Mouse (Mus musculus) hindbrain, embryonic 11.5 days (tissue): ENCODE results near the gene Crybb3. TPM values are rescaled to one million over a fixed set of nuclear protein-coding genes. Genes with fewer than 3 reads are reported as not detected.

Source experiments
- ATAC-seq: fragments of 200-750 bp; cut with Nextera tagmentation; 2 replicates; pipeline ENCODE4 v1.8.0; 2017; ENCODE audit warnings: mild to moderate bottlenecking, moderate TSS enrichment, moderate library complexity; ENCODE audit not compliant: low FRiP score
- DNase-seq: peaks from one replicate; pipeline ENCODE4 v3.0.0-alpha.2; 2015; ENCODE audit warnings: low spot score
- H3K27ac ChIP-seq: fragments of 300-500 bp; sonication (generic); 2 replicates; pipeline ENCODE4 v1.5.1; 2014; ENCODE audit warnings: mild to moderate bottlenecking, low read depth, low read length
- H3K27me3 ChIP-seq: fragments of 300-500 bp; sonication (generic); 2 replicates; pipeline ENCODE4 v1.6.1; 2014; ENCODE audit warnings: mild to moderate bottlenecking, low read length, moderate library complexity, mixed read lengths; ENCODE audit not compliant: control insufficient read depth, insufficient read depth
- H3K36me3 ChIP-seq: fragments of 300-500 bp; sonication (generic); 2 replicates; pipeline ENCODE4 v1.6.1; 2014; ENCODE audit warnings: mild to moderate bottlenecking, low read length, moderate library complexity, mixed read lengths; ENCODE audit not compliant: control insufficient read depth, insufficient read depth
- H3K4me1 ChIP-seq: fragments of 300-500 bp; sonication (generic); replicated peaks from 2 replicates; pipeline ENCODE4 v1.6.1; 2014; ENCODE audit warnings: low read length, mixed read lengths; ENCODE audit not compliant: control insufficient read depth, insufficient read depth
- H3K4me2 ChIP-seq: fragments of 300-500 bp; sonication (generic); replicated peaks from 2 replicates; pipeline ENCODE4 v1.6.1; 2014; ENCODE audit warnings: mild to moderate bottlenecking, low read depth, low read length
- H3K4me3 ChIP-seq: fragments of 300-500 bp; sonication (generic); 2 replicates; pipeline ENCODE4 v1.5.1; 2014; ENCODE audit warnings: low read depth, low read length
- H3K9ac ChIP-seq: fragments of 300-500 bp; sonication (generic); 2 replicates; pipeline ENCODE4 v1.6.1; 2014; ENCODE audit warnings: low read depth, low read length
- H3K9me3 ChIP-seq: fragments of 300-500 bp; sonication (generic); 2 replicates; pipeline ENCODE4 v1.6.1; 2016; ENCODE audit warnings: low read length; ENCODE audit not compliant: control insufficient read depth
- WGBS: fragments of 180-500 bp; shearing (Covaris S2); extraction: QIAGEN DNeasy Blood & Tissue Kit; methylation state at CpG from one replicate; pipeline ENCODE4 v1.1.7; 2014; 5-methylcytosine and 5-hydroxymethylcytosine counted together
- polyA plus RNA-seq: library from polyadenylated mRNA; unstranded; fragments of >200 nt; fragmentation: Nextera tagmentation; extraction: Ambion mirVana; gene quantifications from 2 replicates; pipeline ENCODE4 v1.2.1, GENCODE M21; 2014

The Crybb3 gene
- polyA plus RNA-seq, 1 experiment from 2014 or later: 0.85 TPM

DNA sequence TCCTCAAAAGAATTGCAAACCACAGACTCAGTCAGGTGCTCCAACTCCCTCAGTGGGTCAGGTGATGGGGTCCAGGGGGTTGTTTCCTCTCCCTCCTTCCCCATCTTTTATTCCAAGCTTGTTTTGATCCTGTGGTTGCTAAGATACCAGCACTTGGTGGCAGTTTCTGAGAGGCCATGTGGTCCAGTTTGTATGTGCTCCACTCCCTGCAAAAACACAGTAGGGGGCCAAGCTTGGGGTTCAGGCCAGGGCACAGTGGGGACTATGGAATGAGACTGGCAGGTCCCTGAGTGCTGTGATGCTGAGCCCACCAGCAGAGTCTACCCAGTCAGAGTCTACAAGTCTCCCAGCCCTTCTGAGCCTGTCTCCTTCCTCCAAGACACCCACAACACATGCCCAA, 31.5 kb downstream of the Crybb3 start:
- DNase-seq (no peak), ATAC-seq (no peak)
- H3K27me3 ChIP-seq: no peaks in the 10 kb centered on the region
- no peaks in the 10 kb centered on the region for H3K9me3 ChIP-seq
- no peak overlapping the region for H3K4me2 ChIP-seq
- no peaks in the 10 kb centered on the region for H3K4me1 ChIP-seq
- no peak overlapping the region for H3K27ac ChIP-seq
- no peaks in the 10 kb centered on the region for H3K36me3 ChIP-seq
- no peak overlapping the region for H3K4me3 ChIP-seq
- H3K9ac ChIP-seq: no peak overlapping the region

DNA sequence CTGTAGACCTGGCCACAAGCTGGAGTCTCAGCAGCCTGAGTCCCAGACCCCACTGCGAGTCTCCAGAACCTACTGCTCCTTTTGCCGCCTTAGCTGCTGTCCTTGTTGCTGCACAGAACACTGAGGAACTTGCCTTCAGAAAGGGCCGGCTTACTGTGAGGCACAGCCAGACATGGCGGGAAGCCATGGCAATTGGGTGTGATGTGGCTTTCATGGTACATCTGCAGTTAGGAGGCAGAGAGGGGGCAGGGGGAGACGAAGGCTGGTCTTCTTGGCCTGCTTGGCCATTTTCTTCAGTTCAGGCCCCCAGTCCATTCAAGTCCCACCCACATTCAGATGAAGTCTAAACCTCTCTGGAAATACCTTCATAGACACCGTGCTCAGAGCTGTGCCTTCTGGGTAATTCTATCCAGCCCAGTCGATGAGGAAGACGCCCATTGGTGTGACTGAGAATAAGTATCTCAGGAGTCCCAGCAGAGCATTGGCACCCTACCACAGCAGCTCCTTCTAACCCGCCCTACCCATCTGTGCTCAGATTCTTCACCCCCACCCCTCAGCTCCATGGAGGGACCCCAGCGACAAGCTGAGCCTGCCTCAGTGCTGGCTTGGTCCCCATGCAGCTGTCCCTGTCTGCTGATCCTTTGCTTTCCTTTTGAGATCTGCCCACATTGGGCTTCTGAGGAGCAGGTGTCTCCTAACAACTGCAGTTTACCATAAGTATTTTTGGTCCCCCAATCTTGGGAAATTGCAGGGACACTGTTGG, 35.7 kb downstream of the Crybb3 start:
- 93% methylated on average over 10 of the region's 10 CpGs for WGBS
- H3K4me1 ChIP-seq: 0 out of 2 replicates have a peak, but pooled peaks cover 2% of the 10 kb centered on the region
- ATAC-seq (no peak), DNase-seq (no peak)
- H3K9ac ChIP-seq: no peak overlapping the region
- no peaks in the 10 kb centered on the region for H3K9me3 ChIP-seq
- no peak overlapping the region for H3K27ac ChIP-seq
- H3K27me3 ChIP-seq: no peaks in the 10 kb centered on the region
- no peak overlapping the region for H3K4me3 ChIP-seq
- H3K4me2 ChIP-seq: no peak overlapping the region
- H3K36me3 ChIP-seq: no peaks in the 10 kb centered on the region

DNA sequence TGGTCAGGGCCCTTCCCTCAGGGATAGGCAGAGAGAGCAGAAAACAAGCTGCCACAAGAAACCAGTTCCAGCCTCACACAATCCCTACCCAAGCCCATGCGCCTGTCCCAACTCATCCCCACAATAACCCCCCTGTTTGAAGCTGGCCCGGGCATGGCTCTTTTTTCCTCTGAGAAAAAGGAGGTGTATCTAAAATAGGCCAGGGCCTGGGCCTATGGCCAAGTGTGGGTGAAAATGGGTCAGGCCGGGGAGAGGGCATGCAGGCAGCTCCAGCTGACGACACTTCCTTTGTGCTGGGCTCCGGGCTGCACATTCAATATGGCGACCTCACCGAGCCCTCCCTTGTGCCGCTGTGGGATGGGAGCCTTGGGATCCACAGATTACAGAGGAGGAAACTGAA, 37.9 kb downstream of the Crybb3 start:
- WGBS: 88% methylated on average over 8 of the region's 8 CpGs
- DNase-seq: no peak
- H3K9me3 ChIP-seq: no peaks in the 10 kb centered on the region
- no peak overlapping the region for H3K4me2 ChIP-seq
- H3K9ac ChIP-seq: no peak overlapping the region
- ATAC-seq: no peak
- peaks cover 2% of the 10 kb centered on the region; the same call in 1 of the 2 replicates for H3K4me1 ChIP-seq
- no peak overlapping the region for H3K4me3 ChIP-seq
- H3K27ac ChIP-seq: no peak overlapping the region
- no peaks in the 10 kb centered on the region for H3K27me3 ChIP-seq
- H3K36me3 ChIP-seq: no peaks in the 10 kb centered on the region

DNA sequence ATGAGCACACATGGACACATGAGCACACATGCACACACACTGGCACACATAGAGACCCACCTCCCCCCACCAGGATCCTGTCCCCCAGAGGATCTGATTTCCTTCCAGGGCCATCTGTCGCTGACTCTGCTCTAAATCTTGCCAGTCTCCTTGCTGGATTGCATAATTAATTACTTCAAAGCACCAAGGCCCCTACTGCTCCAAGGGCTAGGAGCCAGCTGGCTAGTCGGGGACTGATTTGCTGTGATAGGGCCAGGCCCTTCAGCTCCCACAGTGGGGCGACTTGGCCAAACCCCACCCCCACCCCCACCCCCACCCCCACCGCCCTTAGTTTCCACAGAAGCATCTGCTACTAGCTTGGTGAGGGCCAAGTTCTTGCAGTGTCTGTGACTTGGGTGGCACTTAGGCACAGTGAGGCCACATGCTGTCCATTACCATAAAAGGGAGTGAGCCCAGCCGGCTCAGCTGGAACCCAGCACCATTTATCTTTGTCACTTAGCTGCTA, 39.8 kb downstream of the Crybb3 start:
- ATAC-seq: peak; percentile 94
- Histone ChIP-seq H3K36me3 (no peaks in the 10 kb centered on the region), H3K4me2 (no peak overlapping the region), H3K27ac (peak overlapping the region; percentile 77), H3K9me3 (no peaks in the 10 kb centered on the region), H3K4me3 (no peak overlapping the region), H3K27me3 (no peaks in the 10 kb centered on the region), H3K9ac (no peak overlapping the region), H3K4me1 (peaks cover 2% of the 10 kb centered on the region; the same call in 1 of the 2 replicates)
- peak; percentile 67 for DNase-seq
- 10% methylated on average over 5 of the region's 5 CpGs for WGBS

DNA sequence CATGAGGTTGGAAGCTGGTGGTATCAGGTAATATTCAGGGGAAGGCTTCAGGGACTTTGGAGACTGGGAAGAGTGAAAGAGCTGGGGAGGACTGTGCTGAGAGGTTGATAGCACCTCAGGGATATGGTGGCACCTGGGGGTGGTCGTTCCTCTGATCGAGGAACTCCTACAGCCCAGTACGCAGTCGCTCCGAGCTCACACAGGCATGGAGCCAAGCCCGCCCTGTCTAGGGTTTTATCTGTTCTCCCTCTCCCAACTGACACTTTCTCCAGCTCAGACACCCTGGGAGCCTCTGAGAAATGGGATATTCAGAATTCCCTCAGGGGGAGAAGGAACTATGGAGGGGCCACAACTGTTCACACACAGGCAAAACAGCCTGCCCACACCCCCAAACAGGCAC, 40.6 kb downstream of the Crybb3 start:
- no peak for ATAC-seq
- H3K27ac ChIP-seq: peak overlapping the region; percentile 77
- WGBS: 89% methylated on average over 6 of the region's 6 CpGs

DNA sequence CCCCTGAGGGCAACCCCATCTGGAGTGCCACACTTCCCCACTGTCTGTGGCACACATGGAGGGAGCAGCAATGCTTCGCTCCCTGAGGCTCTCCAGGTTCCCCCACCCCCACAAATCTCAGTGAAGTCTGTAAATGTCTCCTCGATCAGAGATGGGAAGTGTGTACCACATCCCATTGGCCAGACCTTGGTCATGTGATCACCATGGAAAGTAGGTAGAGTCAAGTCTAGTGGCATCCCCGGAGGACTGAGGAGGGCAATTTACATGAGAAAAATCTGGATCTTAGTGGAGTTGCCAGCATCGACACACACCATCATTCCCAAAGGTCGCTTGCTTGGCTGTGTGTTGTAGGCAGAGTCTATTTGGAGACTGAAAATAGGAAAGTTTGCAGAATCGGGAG, 42.8 kb downstream of the Crybb3 start:
- Histone ChIP-seq H3K9me3 (no peaks in the 10 kb centered on the region), H3K36me3 (no peaks in the 10 kb centered on the region), H3K27me3 (no peaks in the 10 kb centered on the region), H3K4me2 (no peak overlapping the region), H3K4me1 (peaks cover 2% of the 10 kb centered on the region; the same call in 1 of the 2 replicates), H3K4me3 (no peak overlapping the region), H3K9ac (no peak overlapping the region), H3K27ac (no peak overlapping the region)
- no peak for ATAC-seq
- no peak for DNase-seq
- 72% methylated on average over 6 of the region's 6 CpGs for WGBS

More for the DNA sequence above, 40.6 kb downstream of the Crybb3 start:
- H3K4me1 ChIP-seq: peaks cover 2% of the 10 kb centered on the region; the same call in 1 of the 2 replicates
- no peak overlapping the region for H3K9ac ChIP-seq
- H3K36me3 ChIP-seq: no peaks in the 10 kb centered on the region
- no peaks in the 10 kb centered on the region for H3K27me3 ChIP-seq
- no peak for DNase-seq
- H3K4me3 ChIP-seq: no peak overlapping the region
- no peaks in the 10 kb centered on the region for H3K9me3 ChIP-seq
- no peak overlapping the region for H3K4me2 ChIP-seq

DNA sequence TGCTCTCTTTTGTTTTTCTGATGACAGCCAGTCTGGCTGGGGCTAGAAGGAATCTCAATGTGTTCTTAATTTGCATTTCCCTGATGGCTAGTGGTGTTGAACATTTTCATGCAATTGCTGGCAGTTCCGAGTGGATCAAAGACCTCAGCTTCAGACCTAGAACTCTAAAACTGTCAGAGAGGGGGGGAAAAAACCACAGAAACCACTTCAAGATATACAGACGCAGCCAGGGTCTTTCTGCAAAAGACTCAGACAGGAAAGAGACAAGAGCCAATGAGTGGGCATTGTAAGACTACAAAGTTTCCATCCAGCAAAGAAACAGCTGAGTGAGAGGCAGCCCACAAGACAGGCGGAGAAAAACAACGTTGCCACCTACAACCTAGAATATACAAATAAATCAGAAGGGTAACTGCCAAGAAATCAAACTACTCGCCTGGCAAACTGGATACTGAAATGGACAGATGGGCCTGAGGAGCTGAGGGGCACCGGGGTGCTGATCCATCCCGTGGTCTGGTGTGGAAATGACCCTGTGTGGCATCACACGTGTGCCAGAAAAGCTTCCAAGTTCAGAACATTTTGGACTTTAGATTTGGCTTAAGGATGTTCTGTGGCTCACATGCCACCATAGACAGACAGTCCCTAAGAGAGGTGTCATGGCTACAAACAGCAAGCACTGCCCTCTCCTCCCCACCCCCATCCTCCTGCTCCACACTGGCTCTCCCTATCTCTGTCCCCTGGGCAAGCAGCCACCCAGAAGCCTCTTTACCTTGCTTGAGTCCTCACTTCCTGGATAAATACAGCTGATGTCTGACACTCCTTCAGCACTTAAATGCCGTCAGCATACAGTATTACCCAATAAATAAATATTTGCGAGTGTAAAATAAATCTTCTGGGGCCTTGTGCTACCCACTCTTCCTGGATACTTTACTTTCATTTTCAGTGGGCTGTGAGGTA, 46.0 kb downstream of the Crybb3 start:
- Histone ChIP-seq H3K4me3 (no peak overlapping the region), H3K9me3 (no peaks in the 10 kb centered on the region), H3K27ac (no peak overlapping the region), H3K36me3 (no peaks in the 10 kb centered on the region), H3K27me3 (no peaks in the 10 kb centered on the region), H3K4me1 (no peaks in the 10 kb centered on the region), H3K9ac (no peak overlapping the region), H3K4me2 (no peak overlapping the region)
- 63% methylated on average over 10 of the region's 10 CpGs for WGBS
- DNase-seq (no peak), ATAC-seq (no peak)

DNA sequence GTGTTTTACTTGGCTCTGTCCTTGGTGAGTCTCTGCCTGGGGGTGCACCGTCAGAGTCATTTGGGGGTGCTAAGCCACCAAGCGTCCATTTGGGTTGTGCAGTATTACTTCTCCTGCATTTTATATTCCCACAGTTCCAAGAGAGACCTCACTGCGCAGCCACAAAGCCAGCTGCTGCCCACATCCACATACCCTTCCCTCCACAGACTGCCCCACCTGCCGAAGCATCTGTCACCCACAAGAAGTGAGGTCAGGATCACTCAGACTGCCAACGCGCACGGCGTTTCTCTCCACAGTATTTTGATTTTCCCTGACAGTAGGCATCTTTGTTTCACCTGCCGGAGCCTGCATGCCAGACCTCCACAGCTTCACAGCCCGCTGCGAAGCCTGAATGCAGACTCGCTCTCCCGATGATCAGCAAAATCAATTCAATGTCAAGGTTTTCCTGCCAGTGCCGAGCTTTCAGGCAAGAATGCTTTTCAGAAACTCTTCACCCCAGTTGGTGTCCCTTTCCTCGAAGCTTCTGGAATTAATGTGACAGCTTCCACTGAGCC, 50.1 kb downstream of the Crybb3 start:
- no peak overlapping the region for H3K4me3 ChIP-seq
- no peaks in the 10 kb centered on the region for H3K36me3 ChIP-seq
- no peak overlapping the region for H3K4me2 ChIP-seq
- no peak for ATAC-seq
- H3K9ac ChIP-seq: no peak overlapping the region
- H3K27ac ChIP-seq: no peak overlapping the region
- H3K4me1 ChIP-seq: no peaks in the 10 kb centered on the region
- no peaks in the 10 kb centered on the region for H3K27me3 ChIP-seq
- no peaks in the 10 kb centered on the region for H3K9me3 ChIP-seq
- no peak for DNase-seq
- WGBS: 57% methylated on average over 15 of the region's 15 CpGs
